Mouse (Mus musculus) heart, adult 2 months (tissue): ENCODE measurements around the gene 1810046K07Rik. TPM values are rescaled to one million over a fixed set of nuclear protein-coding genes. Genes with fewer than 3 reads are reported as not detected.

ENCODE experiments used
- DNase-seq, 2 experiments: peaks; one replicate each; pipeline ENCODE4 v3.0.0; 2021
- H3K27ac ChIP-seq: fragments of 200-600 bp; 2 replicates; pipeline ENCODE4 v1.8.1; 2022
- H3K27me3 ChIP-seq: fragments of 200-500 bp; 2 replicates; pipeline ENCODE4 v1.6.1; 2012; ENCODE audit warnings: mild to moderate bottlenecking, low read length, inconsistent platforms, mixed read lengths; ENCODE audit not compliant: control insufficient read depth, insufficient read depth
- H3K36me3 ChIP-seq: fragments of 200-500 bp; 2 replicates; pipeline ENCODE4 v1.6.1; 2012; ENCODE audit warnings: low read length, inconsistent platforms; ENCODE audit not compliant: control insufficient read depth, insufficient read depth
- H3K4me1 ChIP-seq: fragments of 200-500 bp; 2 replicates; pipeline ENCODE4 v1.6.1; 2011; ENCODE audit warnings: low read length; ENCODE audit not compliant: control insufficient read depth, insufficient read depth
- H3K4me3 ChIP-seq: fragments of 200-600 bp; 2 replicates; pipeline ENCODE4 v1.8.1; 2022
- H3K79me2 ChIP-seq: fragments of 200-500 bp; replicated peaks from 2 replicates; pipeline ENCODE4 v1.6.1; 2012; ENCODE audit warnings: mild to moderate bottlenecking, inconsistent platforms, low read length, moderate library complexity, mixed read lengths; ENCODE audit not compliant: control insufficient read depth, insufficient read depth
- H3K9ac ChIP-seq: fragments of 200-500 bp; 2 replicates; pipeline ENCODE4 v1.6.1; 2012; ENCODE audit warnings: low read depth, mild to moderate bottlenecking, control low read depth, inconsistent platforms, low read length, mixed read lengths
- CTCF ChIP-seq: fragments of 200-600 bp; IDR thresholded peaks from 2 replicates; pipeline ENCODE4 v1.8.1; 2022; ENCODE audit warnings: antibody characterized with exemption, mild to moderate bottlenecking, moderate library complexity
- EP300 ChIP-seq: fragments of 200-500 bp; IDR thresholded peaks from 2 replicates; pipeline ENCODE4 v1.6.1; 2011; ENCODE audit warnings: low read depth, low read length, control low read depth; ENCODE audit not compliant: insufficient read depth
- POLR2A ChIP-seq: fragments of 200-500 bp; IDR thresholded peaks from 2 replicates; pipeline ENCODE4 v1.6.1; 2011; ENCODE audit warnings: mild to moderate bottlenecking, low read depth, low read length, control low read depth; ENCODE audit not compliant: insufficient read depth
- WGBS: fragments of 180-500 bp; shearing (Covaris S2); methylation state at CpG from one replicate; pipeline ENCODE4 v1.1.7; 2018; 5-methylcytosine and 5-hydroxymethylcytosine counted together
- intact Hi-C: fragments of 180-260 bp; cut with DNase I; formaldehyde crosslinking; loops from one replicate; pipeline ENCODE4 v1.15.1; 2025
- polyA plus RNA-seq: library from polyadenylated mRNA; depleted of rRNA; stranded (reverse); fragments of >200 nt; gene quantifications from 2 replicates; pipeline ENCODE4 v1.2.3, GENCODE M21; 2012
- total RNA-seq, 2 experiments: library from RNA; stranded (reverse); gene quantifications; 2 replicates each; pipeline ENCODE4 v1.2.3; 2021

The 1810046K07Rik gene
- total and polyA plus RNA-seq, 3 experiments: 0.43 TPM; not detected in 2

DNA sequence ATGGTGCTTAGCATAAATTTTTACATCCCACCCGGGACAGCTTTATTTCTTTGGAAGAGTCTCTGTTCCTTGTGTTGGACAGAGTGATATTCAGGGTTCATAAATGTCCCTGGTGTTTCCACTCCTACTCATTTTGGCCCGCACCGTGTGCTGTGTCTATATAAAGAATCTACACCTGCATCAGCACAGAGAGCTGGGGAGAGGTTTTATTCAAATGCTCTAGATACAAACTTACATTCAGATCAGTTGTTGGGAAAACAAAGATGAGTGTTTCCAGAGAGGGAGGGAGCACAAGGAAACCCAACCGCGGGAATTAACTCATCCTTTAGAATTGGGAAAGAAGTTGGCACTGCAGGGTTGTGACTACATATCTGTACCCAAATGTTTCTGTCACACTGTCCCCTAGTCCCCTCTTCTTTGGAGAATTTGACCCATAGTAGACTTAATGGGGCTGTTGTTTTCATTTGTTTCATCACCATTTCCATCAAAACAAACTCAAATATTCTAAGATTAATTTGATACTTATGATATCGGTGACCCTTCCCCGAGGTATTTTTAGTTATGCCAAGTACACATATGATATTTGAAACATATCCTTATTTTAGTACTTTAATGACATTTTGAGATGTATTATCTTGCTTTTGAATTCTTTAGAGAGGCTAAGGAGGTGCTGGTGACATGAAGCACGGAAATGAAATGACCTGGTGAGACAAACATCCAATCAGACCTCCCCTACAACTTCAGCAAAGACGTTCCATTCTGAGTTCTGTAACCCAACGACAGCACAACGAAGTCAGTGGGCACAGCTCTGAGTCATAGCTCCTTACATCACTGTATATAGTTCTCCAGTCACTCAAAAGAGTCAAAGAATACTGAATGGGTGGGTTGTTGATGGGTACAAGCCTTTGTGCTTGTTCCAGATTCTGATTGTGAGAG is 1.8 kb downstream of the 1810046K07Rik start:
- Histone ChIP-seq H3K27me3 (no peaks in the 10 kb centered on the region), H3K27ac (no peak overlapping the region), H3K9ac (no peak overlapping the region), H3K79me2 (no peaks in the 10 kb centered on the region), H3K4me3 (no peak overlapping the region), H3K36me3 (no peaks in the 10 kb centered on the region), H3K4me1 (no peaks in the 10 kb centered on the region)
- DNase-seq: no peak
- 74% methylated on average over 11 of the region's 11 CpGs for WGBS
- TF ChIP-seq POLR2A (no peak), EP300 (no peak), CTCF (no peak)
- intact Hi-C loops: no loop called here

DNA sequence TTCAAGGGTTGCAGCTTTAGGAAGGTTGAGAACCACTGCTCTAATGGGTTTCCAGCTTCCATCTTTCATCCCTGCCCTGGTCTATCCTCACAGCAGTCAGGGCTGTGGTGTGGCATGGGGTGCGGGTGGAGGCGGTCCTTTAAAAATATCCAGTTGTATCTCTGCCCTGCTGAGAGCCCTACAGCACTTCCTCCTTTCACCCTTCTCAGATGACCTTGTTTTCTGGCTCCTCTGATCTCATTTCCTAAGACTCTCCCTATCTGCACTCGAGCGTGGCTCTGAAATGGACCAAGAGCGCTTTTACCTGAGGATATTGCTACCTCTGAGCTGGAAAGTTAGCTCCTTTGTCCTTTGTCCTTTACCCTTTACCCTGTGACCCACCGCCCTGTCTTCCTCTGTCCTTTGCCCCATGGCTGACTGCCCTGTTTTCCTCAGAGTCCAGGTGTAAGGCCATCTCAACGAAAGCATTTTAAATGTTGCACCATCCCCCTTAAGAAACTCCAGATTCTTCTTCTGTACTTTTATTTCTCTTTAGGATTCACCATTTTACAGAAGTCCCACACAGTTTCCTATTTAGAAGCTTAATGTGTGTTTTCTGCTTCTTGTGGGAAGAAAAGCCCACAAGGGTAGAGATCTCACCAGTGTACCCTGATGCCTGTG is 4.2 kb downstream of the 1810046K07Rik start:
- intact Hi-C loops: no loop called here
- Histone ChIP-seq H3K9ac (no peak overlapping the region), H3K79me2 (no peaks in the 10 kb centered on the region), H3K27ac (no peak overlapping the region), H3K4me3 (no peak overlapping the region), H3K4me1 (no peaks in the 10 kb centered on the region), H3K36me3 (no peaks in the 10 kb centered on the region), H3K27me3 (no peaks in the 10 kb centered on the region)
- TF ChIP-seq EP300: no peak
- no peak for TF ChIP-seq CTCF
- no peak for TF ChIP-seq POLR2A
- no peak for DNase-seq
- 62% methylated on average over 7 of the region's 7 CpGs for WGBS

DNA sequence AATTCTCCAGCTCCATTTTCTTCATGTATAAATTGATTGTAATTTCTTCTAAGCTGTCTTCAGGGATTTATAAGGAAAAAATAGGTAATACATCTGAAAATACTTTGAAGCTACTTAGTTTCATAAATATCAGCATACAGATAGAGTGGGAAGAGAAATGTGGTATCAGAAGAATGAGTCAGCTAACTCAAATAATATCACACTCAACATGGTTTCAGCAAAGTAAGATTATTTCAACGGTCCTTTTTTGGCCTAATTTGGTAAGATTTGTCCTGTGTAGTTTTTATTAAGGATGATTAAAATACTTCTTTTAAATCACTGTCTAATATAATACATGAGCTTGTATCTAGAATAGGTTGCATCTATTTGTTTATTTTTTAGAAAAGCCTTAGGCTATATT is 8.6 kb downstream of the 1810046K07Rik start:
- Histone ChIP-seq H3K4me3 (no peak overlapping the region), H3K9ac (no peak overlapping the region), H3K36me3 (no peaks in the 10 kb centered on the region), H3K4me1 (no peaks in the 10 kb centered on the region), H3K79me2 (no peaks in the 10 kb centered on the region), H3K27me3 (no peaks in the 10 kb centered on the region), H3K27ac (no peak overlapping the region)
- WGBS: 60% methylated on average over 1 of the region's 1 CpGs
- no peak for DNase-seq
- TF ChIP-seq CTCF (no peak), POLR2A (no peak), EP300 (no peak)
- intact Hi-C loops: no loop called here

DNA sequence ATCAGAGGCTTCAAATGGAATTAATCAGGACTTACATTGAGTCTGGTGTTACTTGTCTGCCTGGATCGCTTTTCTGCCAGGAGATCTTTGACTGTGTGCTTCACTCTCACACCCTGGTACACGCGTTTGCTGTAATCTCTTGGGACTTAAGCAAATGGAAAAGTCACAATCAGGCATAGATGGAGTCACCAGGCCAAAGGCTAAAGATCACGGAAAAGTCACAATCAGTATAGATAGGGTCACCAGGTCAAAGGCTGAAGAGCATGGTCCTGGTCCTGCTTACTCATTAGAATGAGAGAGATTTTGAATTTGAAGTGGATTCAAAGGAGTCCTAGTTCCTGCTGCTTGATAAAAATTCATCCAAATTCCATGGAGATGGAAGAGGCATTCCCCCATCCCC is 10.5 kb downstream of the 1810046K07Rik start:
- H3K36me3 ChIP-seq: no peaks in the 10 kb centered on the region
- intact Hi-C loops: no loop called here

DNA sequence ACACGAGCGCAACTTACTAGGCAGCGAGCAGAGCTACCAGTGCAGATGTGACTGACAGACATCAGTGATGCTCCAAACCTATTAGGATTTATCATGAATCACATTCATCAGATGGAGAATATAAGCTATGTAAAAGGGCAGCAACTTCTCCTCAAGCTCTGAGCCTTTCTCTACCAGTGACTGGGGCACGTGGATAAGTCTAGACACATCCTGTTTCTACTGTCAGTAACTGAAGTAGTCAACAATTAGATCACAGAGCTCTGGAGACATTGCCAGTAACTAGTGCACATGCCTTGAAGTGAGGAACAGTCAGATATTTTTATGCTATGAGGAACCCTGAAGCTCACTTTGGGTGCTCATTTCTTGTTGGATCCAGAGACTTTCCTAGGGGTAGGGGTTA is 11.4 kb downstream of the 1810046K07Rik start:
- Histone ChIP-seq H3K79me2 (no peaks in the 10 kb centered on the region), H3K4me1 (no peaks in the 10 kb centered on the region), H3K4me3 (no peak overlapping the region), H3K9ac (no peak overlapping the region), H3K36me3 (no peaks in the 10 kb centered on the region), H3K27ac (no peak overlapping the region), H3K27me3 (no peaks in the 10 kb centered on the region)
- intact Hi-C loops: no loop called here
- DNase-seq: no peak
- WGBS: 82% methylated on average over 4 of the region's 4 CpGs
- no peak for TF ChIP-seq CTCF
- TF ChIP-seq EP300: no peak
- no peak for TF ChIP-seq POLR2A

More for the DNA sequence above, 10.5 kb downstream of the 1810046K07Rik start:
- H3K27ac ChIP-seq: no peak overlapping the region
- 55% methylated on average over 4 of the region's 4 CpGs for WGBS
- TF ChIP-seq POLR2A: no peak
- TF ChIP-seq EP300: no peak
- no peak for TF ChIP-seq CTCF
- no peak overlapping the region for H3K9ac ChIP-seq
- H3K79me2 ChIP-seq: no peaks in the 10 kb centered on the region
- H3K4me1 ChIP-seq: no peaks in the 10 kb centered on the region
- H3K27me3 ChIP-seq: no peaks in the 10 kb centered on the region
- H3K4me3 ChIP-seq: no peak overlapping the region
- no peak for DNase-seq

DNA sequence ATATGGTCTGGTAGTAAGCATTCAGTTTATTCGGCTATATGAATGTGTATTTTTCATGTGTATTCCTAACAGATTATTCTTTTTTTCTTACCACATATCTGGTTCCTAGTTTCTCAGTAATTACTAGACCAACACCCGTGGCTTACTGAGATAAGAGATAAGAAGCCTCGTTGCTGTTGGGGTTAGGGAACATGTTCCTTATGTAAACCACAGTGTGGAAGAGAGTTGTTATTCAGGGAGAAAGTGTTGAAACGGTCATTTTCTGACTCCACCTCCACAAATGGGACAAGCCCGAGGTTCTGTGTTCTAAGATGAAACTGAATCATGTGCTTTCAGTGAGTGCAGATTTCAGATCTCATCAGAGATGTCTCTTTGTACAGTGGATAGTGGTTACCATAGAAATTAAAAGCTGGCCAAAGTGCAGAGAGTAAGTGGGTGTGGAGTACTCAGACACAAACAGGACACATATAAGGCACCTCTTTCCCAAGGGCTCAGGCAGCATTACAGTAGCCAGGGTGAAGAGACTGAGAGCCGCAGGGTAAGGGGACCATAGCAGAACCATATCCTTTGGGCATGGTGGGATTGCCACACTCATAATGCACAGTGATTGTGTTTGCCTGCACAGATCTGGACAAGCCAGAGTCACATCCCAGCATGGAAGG is 13.2 kb downstream of the 1810046K07Rik start:
- H3K79me2 ChIP-seq: no peaks in the 10 kb centered on the region
- intact Hi-C loops: no loop called here
- H3K4me1 ChIP-seq: no peaks in the 10 kb centered on the region
- H3K4me3 ChIP-seq: no peak overlapping the region
- WGBS: 30% methylated on average over 6 of the region's 6 CpGs
- H3K9ac ChIP-seq: no peak overlapping the region
- no peak overlapping the region for H3K27ac ChIP-seq
- no peak for DNase-seq
- H3K27me3 ChIP-seq: no peaks in the 10 kb centered on the region
- H3K36me3 ChIP-seq: no peaks in the 10 kb centered on the region
- TF ChIP-seq EP300 (no peak), POLR2A (no peak), CTCF (no peak)
